Mouse (Mus musculus) layer of hippocampus, postnatal 10 days (tissue): ENCODE measurements around the gene Tmem243. TPM values are rescaled to one million over a fixed set of nuclear protein-coding genes. Genes with fewer than 3 reads are reported as not detected.
"Not testable (repeated sequence)": the region's sequence is repeated elsewhere in the genome, so short reads cannot be mapped to it uniquely, and the experiment has no call there.

ENCODE experiments used
- DNase-seq, 2 experiments: peaks; one replicate each; pipeline ENCODE4 v3.0.0; 2021; ENCODE audit warnings: low spot score in 2 of 2
- total RNA-seq, 2 experiments: library from RNA; stranded (reverse); gene quantifications; 2 replicates each; pipeline ENCODE4 v1.2.3; 2021

Gene Tmem243
- total RNA-seq, 2 experiments from 2014 or later, result 6.7 to 6.8 TPM

DNA sequence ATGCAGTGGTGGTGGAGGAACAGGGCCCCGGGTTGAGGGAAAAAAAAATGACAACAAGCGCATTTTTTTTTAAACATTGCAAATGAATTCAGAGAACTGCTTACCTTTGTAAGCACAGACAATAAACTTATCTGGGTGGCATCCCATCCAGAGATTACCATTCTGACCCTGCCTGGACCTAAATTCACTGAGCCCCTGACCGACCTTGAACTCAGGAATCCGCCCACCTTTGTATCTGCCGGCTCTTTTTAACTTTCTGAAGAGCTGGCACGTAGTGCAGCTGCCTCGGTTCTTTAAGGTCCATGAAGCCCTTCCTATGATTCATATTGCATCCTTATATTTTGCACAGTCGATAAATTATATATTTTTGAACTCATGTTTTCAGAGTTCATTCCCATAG, 65.9 kb downstream of the Tmem243 start:
- DNase-seq, result no peak

- not testable (repeated sequence) for DNase-seq
Observed at GRCm38 (mm10) chr5:9169328-9170005, 69.0 kb downstream of the Tmem243 start.

- no peak for DNase-seq
Observed at GRCm38 (mm10) chr5:9173295-9173694, 72.8 kb downstream of the Tmem243 start.

DNA sequence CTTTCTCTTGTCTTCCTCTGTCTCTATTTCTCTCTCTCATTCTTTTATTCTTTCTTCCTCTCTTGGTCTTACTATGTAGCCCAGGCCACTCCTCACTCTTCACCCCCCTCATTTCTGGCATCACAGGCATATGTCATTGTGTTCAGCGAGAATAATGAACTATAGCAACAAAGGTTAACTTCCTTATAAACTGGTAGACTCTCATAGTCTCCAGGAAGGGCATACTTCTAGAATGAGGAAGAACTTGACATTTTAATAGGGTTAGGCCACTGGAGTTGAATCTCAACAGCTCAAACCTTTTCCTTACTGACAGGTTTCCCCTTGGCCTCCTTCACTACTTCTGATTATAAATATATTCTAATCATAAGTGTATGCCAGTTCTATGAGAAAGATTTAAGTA, 86.0 kb downstream of the Tmem243 start:
- DNase-seq, result no peak

Other genes starting within 250 kb of the Tmem243 start
- 1 to 10 TPM; 4.2 to 5.4 TPM for gene Abcb4, start 207.0 kb upstream of the Tmem243 start, total RNA-seq
- gene Crot, start 103.3 kb upstream of the Tmem243 start, total RNA-seq, result 10 to 100 TPM; 22.3 to 22.4 TPM
- gene Dmtf1, start 61.1 kb downstream of the Tmem243 start, total RNA-seq, result 10 to 100 TPM; 46.2 to 47.2 TPM
- 10 to 100 TPM; 30.0 to 30.2 TPM for gene 9330182L06Rik, start 165.4 kb downstream of the Tmem243 start, total RNA-seq